Mouse (Mus musculus) midbrain, embryonic 16.5 days (tissue): Measurements from ENCODE around the gene Lrp4. TPM values are rescaled to one million over a fixed set of nuclear protein-coding genes. Genes with fewer than 3 reads are reported as not detected.

ENCODE experiments used
- ATAC-seq: fragments of 200-750 bp; cut with Nextera tagmentation; 2 replicates; pipeline ENCODE4 v1.8.0; 2017; ENCODE audit warnings: moderate TSS enrichment
- H3K27ac ChIP-seq: fragments of 300-500 bp; sonication (generic); 2 replicates; pipeline ENCODE4 v1.5.1; 2014; ENCODE audit warnings: mild to moderate bottlenecking, low read length, mixed read lengths
- H3K27me3 ChIP-seq: fragments of 300-500 bp; sonication (generic); 2 replicates; pipeline ENCODE4 v1.6.1; 2014; ENCODE audit warnings: low read depth, low read length, mixed read lengths; ENCODE audit not compliant: control insufficient read depth, insufficient read depth
- H3K36me3 ChIP-seq: fragments of 300-500 bp; sonication (generic); 2 replicates; pipeline ENCODE4 v1.6.1; 2014; ENCODE audit warnings: mild to moderate bottlenecking, low read length, moderate library complexity, mixed read lengths; ENCODE audit not compliant: control insufficient read depth, insufficient read depth
- H3K4me1 ChIP-seq: fragments of 300-500 bp; sonication (generic); 2 replicates; pipeline ENCODE4 v1.6.1; 2014; ENCODE audit warnings: mild to moderate bottlenecking, low read length, mixed read lengths; ENCODE audit not compliant: control insufficient read depth, insufficient read depth
- H3K4me2 ChIP-seq: fragments of 300-500 bp; sonication (generic); 2 replicates; pipeline ENCODE4 v1.6.1; 2014; ENCODE audit warnings: mild to moderate bottlenecking, low read length, mixed read lengths
- H3K4me3 ChIP-seq: fragments of 300-500 bp; sonication (generic); 2 replicates; pipeline ENCODE4 v1.5.1; 2014; ENCODE audit warnings: low read depth, mild to moderate bottlenecking, low read length, moderate library complexity, mixed read lengths
- H3K9ac ChIP-seq: fragments of 300-500 bp; sonication (generic); 2 replicates; pipeline ENCODE4 v1.6.1; 2014; ENCODE audit warnings: low read depth, low read length, mixed read lengths
- H3K9me3 ChIP-seq: fragments of 300-500 bp; sonication (generic); replicated peaks from 2 replicates; pipeline ENCODE4 v1.6.1; 2014; ENCODE audit warnings: mild to moderate bottlenecking, low read length, mixed read lengths; ENCODE audit not compliant: control insufficient read depth, poor library complexity, severe bottlenecking
- WGBS: fragments of 180-500 bp; shearing (Covaris S2); extraction: QIAGEN DNeasy Blood & Tissue Kit; methylation state at CpG from one replicate; pipeline ENCODE4 v1.1.7; 2014; 5-methylcytosine and 5-hydroxymethylcytosine counted together
- polyA plus RNA-seq: library from polyadenylated mRNA; unstranded; fragments of >200 nt; fragmentation: Nextera tagmentation; extraction: Ambion mirVana; gene quantifications from 2 replicates; pipeline ENCODE4 v1.2.1, GENCODE M21; 2015

Lrp4 gene
- polyA plus RNA-seq, result 3.6 and 5.0 TPM in 2 replicates

GRCm38 (mm10) chr2:91457259-91457655, at the start of gene Lrp4:
TSS of gene Lrp4 (plus strand) at chr2:91457511.
- Histone ChIP-seq H3K4me1 (peaks cover 27% of the 10 kb centered on the region), H3K4me3 (peak within 1 kb of the TSS; percentile 54), H3K36me3 (no peaks in the 10 kb centered on the region), H3K27ac (peak within 1 kb of the TSS; percentile 44), H3K4me2 (peak within 1 kb of the TSS; percentile 83), H3K9ac (peak within 1 kb of the TSS; percentile 68), H3K27me3 (no peaks in the 10 kb centered on the region; the same call in 1 of the 2 replicates), H3K9me3 (no peaks in the 10 kb centered on the region)
- under 1% methylated on average over 21 of the region's 36 CpGs for WGBS
- peak; percentile 64 for ATAC-seq

GRCm38 (mm10) chr2:91408031-91408430, 49.3 kb upstream of the Lrp4 start:
- no peaks in the 10 kb centered on the region for H3K27me3 ChIP-seq
- no peak overlapping the region for H3K27ac ChIP-seq
- no peaks in the 10 kb centered on the region for H3K9me3 ChIP-seq
- H3K9ac ChIP-seq, result no peak overlapping the region
- H3K4me2 ChIP-seq, result no peak overlapping the region
- H3K4me3 ChIP-seq, result no peak overlapping the region
- 93% methylated on average over 2 of the region's 2 CpGs for WGBS
- no peaks in the 10 kb centered on the region for H3K4me1 ChIP-seq
- no peaks in the 10 kb centered on the region for H3K36me3 ChIP-seq
- ATAC-seq, result no peak

- ATAC-seq, result no peak
- 78% methylated on average over 2 of the region's 2 CpGs for WGBS
- no peaks in the 10 kb centered on the region for H3K36me3 ChIP-seq
These were observed 45.8 kb upstream of the Lrp4 start for GRCm38 (mm10) chr2:91411473-91411872.

GRCm38 (mm10) chr2:91412361-91412760, 45.0 kb upstream of the Lrp4 start:
- no peaks in the 10 kb centered on the region for H3K9me3 ChIP-seq
- no peak overlapping the region for H3K4me2 ChIP-seq
- H3K36me3 ChIP-seq, result no peaks in the 10 kb centered on the region
- no peaks in the 10 kb centered on the region for H3K27me3 ChIP-seq
- H3K27ac ChIP-seq, result no peak overlapping the region
- 72% methylated on average over 5 of the region's 5 CpGs for WGBS
- no peak overlapping the region for H3K4me3 ChIP-seq
- no peaks in the 10 kb centered on the region for H3K4me1 ChIP-seq
- H3K9ac ChIP-seq, result no peak overlapping the region
- ATAC-seq, result no peak

More at GRCm38 (mm10) chr2:91411473-91411872, 45.8 kb upstream of the Lrp4 start:
- no peak overlapping the region for H3K4me3 ChIP-seq
- no peaks in the 10 kb centered on the region for H3K27me3 ChIP-seq
- no peak overlapping the region for H3K4me2 ChIP-seq
- no peaks in the 10 kb centered on the region for H3K4me1 ChIP-seq
- no peak overlapping the region for H3K9ac ChIP-seq
- no peaks in the 10 kb centered on the region for H3K9me3 ChIP-seq
- H3K27ac ChIP-seq, result no peak overlapping the region

GRCm38 (mm10) chr2:91413811-91414210, 43.5 kb upstream of the Lrp4 start:
- Histone ChIP-seq H3K27me3 (no peaks in the 10 kb centered on the region), H3K4me1 (no peaks in the 10 kb centered on the region), H3K4me2 (no peak overlapping the region), H3K4me3 (no peak overlapping the region), H3K9ac (no peak overlapping the region), H3K36me3 (no peaks in the 10 kb centered on the region), H3K27ac (no peak overlapping the region), H3K9me3 (no peaks in the 10 kb centered on the region)
- WGBS, result 87% methylated on average over 1 of the region's 1 CpGs
- no peak for ATAC-seq

- Histone ChIP-seq H3K4me1 (no peaks in the 10 kb centered on the region), H3K4me2 (no peak overlapping the region), H3K36me3 (peaks cover 12% of the 10 kb centered on the region), H3K27ac (no peak overlapping the region), H3K9me3 (no peaks in the 10 kb centered on the region), H3K4me3 (no peak overlapping the region), H3K9ac (no peak overlapping the region), H3K27me3 (no peaks in the 10 kb centered on the region)
- 72% methylated on average over 5 of the region's 5 CpGs for WGBS
- ATAC-seq, result no peak
These were observed 35.7 kb upstream of the Lrp4 start for GRCm38 (mm10) chr2:91421641-91422040.

- H3K4me2 ChIP-seq, result no peak overlapping the region
- H3K9me3 ChIP-seq, result no peaks in the 10 kb centered on the region
- WGBS, result 84% methylated on average over 7 of the region's 7 CpGs
- ATAC-seq, result no peak
- H3K36me3 ChIP-seq, result peaks cover 12% of the 10 kb centered on the region
- peaks cover 3% of the 10 kb centered on the region for H3K4me1 ChIP-seq
- no peak overlapping the region for H3K4me3 ChIP-seq
- no peak overlapping the region for H3K9ac ChIP-seq
- H3K27me3 ChIP-seq, result no peaks in the 10 kb centered on the region
- H3K27ac ChIP-seq, result no peak overlapping the region
These were observed 33.1 kb upstream of the Lrp4 start for GRCm38 (mm10) chr2:91424061-91424720.

GRCm38 (mm10) chr2:91426321-91426720, 31.0 kb upstream of the Lrp4 start:
- H3K27ac ChIP-seq, result no peak overlapping the region
- H3K9me3 ChIP-seq, result no peaks in the 10 kb centered on the region
- H3K4me1 ChIP-seq, result peaks cover 23% of the 10 kb centered on the region
- no peak overlapping the region for H3K4me2 ChIP-seq
- WGBS, result 96% methylated on average over 1 of the region's 1 CpGs
- no peak overlapping the region for H3K9ac ChIP-seq
- no peak for ATAC-seq
- H3K36me3 ChIP-seq, result peaks cover 4% of the 10 kb centered on the region
- no peak overlapping the region for H3K4me3 ChIP-seq
- H3K27me3 ChIP-seq, result no peaks in the 10 kb centered on the region

GRCm38 (mm10) chr2:91429146-91429545, 28.2 kb upstream of the Lrp4 start:
- Histone ChIP-seq H3K27me3 (no peaks in the 10 kb centered on the region), H3K4me3 (no peak overlapping the region), H3K36me3 (no peaks in the 10 kb centered on the region), H3K9me3 (no peaks in the 10 kb centered on the region), H3K27ac (peak overlapping the region; percentile 31; the same call in 1 of the 2 replicates), H3K4me2 (no peak overlapping the region), H3K9ac (no peak overlapping the region), H3K4me1 (peaks cover 24% of the 10 kb centered on the region)
- no peak for ATAC-seq
- WGBS, result 74% methylated on average over 3 of the region's 3 CpGs
